Mouse (Mus musculus) stomach, postnatal 0 days (tissue): ENCODE data around the gene Slc6a4. TPM values are rescaled to one million over a fixed set of nuclear protein-coding genes. Genes with fewer than 3 reads are reported as not detected.
A peak's percentile ranks its signal among the peaks of the same experiment; 100 is the strongest.

Source experiments
- ATAC-seq: fragments of 200-750 bp; cut with Nextera tagmentation; 2 replicates; pipeline ENCODE4 v1.8.0; 2017; ENCODE audit not compliant: low FRiP score, low TSS enrichment
- DNase-seq: peaks from one replicate; pipeline ENCODE4 v3.0.0-alpha.2; 2016; ENCODE audit warnings: low spot score
- H3K27ac ChIP-seq: fragments of 300-500 bp; sonication (generic); replicated peaks from 2 replicates; pipeline ENCODE4 v1.5.1; 2014; ENCODE audit warnings: mild to moderate bottlenecking, control low read depth
- H3K27me3 ChIP-seq: fragments of 300-500 bp; sonication (generic); 2 replicates; pipeline ENCODE4 v1.6.1; 2014; ENCODE audit warnings: low read length; ENCODE audit not compliant: control insufficient read depth, insufficient read depth
- H3K36me3 ChIP-seq: fragments of 300-500 bp; sonication (generic); 2 replicates; pipeline ENCODE4 v1.6.1; 2014; ENCODE audit warnings: low read length, mixed read lengths; ENCODE audit not compliant: control insufficient read depth, insufficient read depth
- H3K4me1 ChIP-seq: fragments of 300-500 bp; sonication (generic); replicated peaks from 2 replicates; pipeline ENCODE4 v1.6.1; 2014; ENCODE audit warnings: antibody characterized with exemption; ENCODE audit not compliant: control insufficient read depth, insufficient read depth
- H3K4me2 ChIP-seq: fragments of 300-500 bp; sonication (generic); replicated peaks from 2 replicates; pipeline ENCODE4 v1.6.1; 2014; ENCODE audit warnings: low read depth, mild to moderate bottlenecking, control low read depth, moderate library complexity
- H3K4me3 ChIP-seq: fragments of 300-500 bp; sonication (generic); 2 replicates; pipeline ENCODE4 v1.5.1; 2014; ENCODE audit warnings: low read depth, low read length, control low read depth
- H3K9ac ChIP-seq: fragments of 300-500 bp; sonication (generic); 2 replicates; pipeline ENCODE4 v1.6.1; 2014; ENCODE audit warnings: mild to moderate bottlenecking, low read length, control low read depth, mixed read lengths
- H3K9me3 ChIP-seq: fragments of 300-500 bp; sonication (generic); 2 replicates; pipeline ENCODE4 v1.6.1; 2016; ENCODE audit warnings: low read length; ENCODE audit not compliant: control insufficient read depth
- CTCF ChIP-seq: IDR thresholded peaks from 2 replicates; pipeline ENCODE4 v1.5.1; 2016; ENCODE audit warnings: antibody characterized with exemption, low read depth, mild to moderate bottlenecking, moderate library complexity
- EP300 ChIP-seq: optimal IDR thresholded peaks from 2 replicates; pipeline ENCODE3; 2016; ENCODE audit warnings: antibody characterized with exemption
- WGBS: fragments of 180-500 bp; shearing (Covaris S2); extraction: QIAGEN DNeasy Blood & Tissue Kit; methylation state at CpG from one replicate; pipeline ENCODE4 v1.1.7; 2014; 5-methylcytosine and 5-hydroxymethylcytosine counted together
- polyA plus RNA-seq: library from polyadenylated mRNA; unstranded; fragments of >200 nt; fragmentation: Nextera tagmentation; extraction: Ambion mirVana; gene quantifications from 2 replicates; pipeline ENCODE4 v1.2.1, GENCODE M21; 2015

Slc6a4 gene
- polyA plus RNA-seq, 1 experiment from 2014 or later: 0.30 TPM

- H3K27me3 ChIP-seq: no peaks in the 10 kb centered on the region
- H3K36me3 ChIP-seq: no peaks in the 10 kb centered on the region
- H3K9ac ChIP-seq: no peak overlapping the region
- no peak overlapping the region for H3K4me3 ChIP-seq
- DNase-seq (no peak), ATAC-seq (peak; percentile 24; the same call in 1 of the 2 replicates)
- H3K9me3 ChIP-seq: no peaks in the 10 kb centered on the region
- TF ChIP-seq CTCF: no peak
- no peak for TF ChIP-seq EP300
- 59% methylated on average over 16 of the region's 16 CpGs for WGBS
- no peaks in the 10 kb centered on the region for H3K4me1 ChIP-seq
- H3K27ac ChIP-seq: no peak overlapping the region
- H3K4me2 ChIP-seq: no peak overlapping the region
These were observed 10.9 kb downstream of the Slc6a4 start for GRCm38 (mm10) chr11:77009069-77010025.

GRCm38 (mm10) chr11:77010762-77011475, 12.5 kb downstream of the Slc6a4 start:
- Histone ChIP-seq H3K4me1 (no peaks in the 10 kb centered on the region), H3K4me3 (no peak overlapping the region), H3K4me2 (no peak overlapping the region), H3K27ac (no peak overlapping the region), H3K9ac (no peak overlapping the region), H3K9me3 (no peaks in the 10 kb centered on the region), H3K36me3 (no peaks in the 10 kb centered on the region), H3K27me3 (no peaks in the 10 kb centered on the region)
- 63% methylated on average over 10 of the region's 10 CpGs for WGBS
- no peak for DNase-seq
- no peak for TF ChIP-seq CTCF
- no peak for TF ChIP-seq EP300
- ATAC-seq: no peak

- Histone ChIP-seq H3K9me3 (no peaks in the 10 kb centered on the region), H3K4me2 (no peak overlapping the region), H3K27me3 (no peaks in the 10 kb centered on the region), H3K9ac (no peak overlapping the region), H3K4me3 (no peak overlapping the region), H3K27ac (no peak overlapping the region), H3K4me1 (no peaks in the 10 kb centered on the region), H3K36me3 (no peaks in the 10 kb centered on the region)
- DNase-seq (no peak), ATAC-seq (no peak)
- TF ChIP-seq CTCF: no peak
- TF ChIP-seq EP300: no peak
- WGBS: 83% methylated on average over 11 of the region's 11 CpGs
These were observed 19.6 kb downstream of the Slc6a4 start for GRCm38 (mm10) chr11:77018046-77018445.

- no peak overlapping the region for H3K4me2 ChIP-seq
- H3K36me3 ChIP-seq: no peaks in the 10 kb centered on the region
- H3K27ac ChIP-seq: no peak overlapping the region
- DNase-seq: no peak
- H3K4me3 ChIP-seq: no peak overlapping the region
- WGBS: 35% methylated on average over 8 of the region's 8 CpGs
- H3K4me1 ChIP-seq: no peaks in the 10 kb centered on the region
- TF ChIP-seq CTCF: no peak
- no peak for TF ChIP-seq EP300
- no peaks in the 10 kb centered on the region for H3K9me3 ChIP-seq
- H3K27me3 ChIP-seq: no peaks in the 10 kb centered on the region
- H3K9ac ChIP-seq: no peak overlapping the region
- no peak for ATAC-seq
These were observed 21.1 kb downstream of the Slc6a4 start for GRCm38 (mm10) chr11:77019539-77019938.

- no peaks in the 10 kb centered on the region for H3K27me3 ChIP-seq
- ATAC-seq (no peak), DNase-seq (no peak)
- H3K4me3 ChIP-seq: no peak overlapping the region
- TF ChIP-seq CTCF (no peak), EP300 (no peak)
- no peaks in the 10 kb centered on the region for H3K36me3 ChIP-seq
- H3K9me3 ChIP-seq: no peaks in the 10 kb centered on the region
- H3K4me2 ChIP-seq: no peak overlapping the region
- 68% methylated on average over 9 of the region's 9 CpGs for WGBS
- no peak overlapping the region for H3K27ac ChIP-seq
- no peak overlapping the region for H3K9ac ChIP-seq
- no peaks in the 10 kb centered on the region for H3K4me1 ChIP-seq
These were observed 23.5 kb downstream of the Slc6a4 start for GRCm38 (mm10) chr11:77021749-77022396.
